Mouse (Mus musculus) neural tube, embryonic 14.5 days (tissue): ENCODE measurements at regions not wholly inside any gene's neighbourhood (a gene's known extent, or its start where the extent isn't known, plus 50 kb on each side); places are given as distances from the start of the nearest gene placed in this dataset.

ENCODE experiments used
- ATAC-seq: fragments of 200-750 bp; cut with Nextera tagmentation; 2 replicates; pipeline ENCODE4 v1.8.0; 2017; ENCODE audit warnings: low read depth, mild to moderate bottlenecking, moderate TSS enrichment, moderate library complexity
- H3K27ac ChIP-seq: fragments of 300-500 bp; sonication (generic); 2 replicates; pipeline ENCODE4 v1.5.1; 2014; ENCODE audit warnings: low read depth, mild to moderate bottlenecking, control low read depth, low read length, moderate library complexity, mixed read lengths
- H3K27me3 ChIP-seq: fragments of 300-500 bp; sonication (generic); 2 replicates; pipeline ENCODE4 v1.6.1; 2014; ENCODE audit warnings: low read length; ENCODE audit not compliant: control insufficient read depth, insufficient read depth
- H3K36me3 ChIP-seq: fragments of 300-500 bp; sonication (generic); 2 replicates; pipeline ENCODE4 v1.6.1; 2014; ENCODE audit warnings: low read length, mixed read lengths; ENCODE audit not compliant: control insufficient read depth, insufficient read depth
- H3K4me1 ChIP-seq: fragments of 300-500 bp; sonication (generic); 2 replicates; pipeline ENCODE4 v1.6.1; 2014; ENCODE audit warnings: low read length; ENCODE audit not compliant: control insufficient read depth, insufficient read depth
- H3K4me2 ChIP-seq: fragments of 300-500 bp; sonication (generic); 2 replicates; pipeline ENCODE4 v1.6.1; 2014; ENCODE audit warnings: mild to moderate bottlenecking, low read depth, low read length, control low read depth
- H3K4me3 ChIP-seq: fragments of 300-500 bp; sonication (generic); 2 replicates; pipeline ENCODE4 v1.5.1; 2014; ENCODE audit warnings: low read depth, low read length, control low read depth, mixed read lengths
- H3K9ac ChIP-seq: fragments of 300-500 bp; sonication (generic); replicated peaks from 2 replicates; pipeline ENCODE4 v1.6.1; 2014; ENCODE audit warnings: low read depth, mild to moderate bottlenecking, control low read depth, low read length, mixed read lengths
- H3K9me3 ChIP-seq: fragments of 300-500 bp; sonication (generic); 2 replicates; pipeline ENCODE4 v1.6.1; 2016; ENCODE audit warnings: low read length; ENCODE audit not compliant: control insufficient read depth
- WGBS: fragments of 180-500 bp; shearing (Covaris S2); extraction: QIAGEN DNeasy Blood & Tissue Kit; methylation state at CpG from one replicate; pipeline ENCODE4 v1.1.7; 2014; 5-methylcytosine and 5-hydroxymethylcytosine counted together

DNA sequence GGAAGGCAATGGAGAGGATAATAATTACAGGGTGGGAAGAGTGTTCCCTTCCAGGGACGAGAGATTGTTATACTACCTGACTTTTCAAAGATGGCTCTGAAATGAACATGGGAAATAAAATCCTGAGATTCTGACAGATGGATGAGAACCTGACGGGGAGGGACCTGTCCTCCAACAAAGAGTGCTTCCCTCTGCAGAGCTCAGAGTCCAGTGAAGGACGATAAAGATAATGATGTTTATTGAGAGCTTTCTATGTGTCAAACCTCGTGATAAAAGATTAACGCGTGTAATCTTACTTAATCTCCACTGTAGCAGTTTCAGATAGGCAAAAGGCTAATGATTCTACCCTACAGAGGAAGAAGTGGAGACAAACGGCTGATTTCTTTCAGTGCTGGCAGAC is 260.3 kb downstream of the Ndfip2 start:
- 62% methylated on average over 7 of the region's 7 CpGs for WGBS
- no peaks in the 10 kb centered on the region for H3K36me3 ChIP-seq

DNA sequence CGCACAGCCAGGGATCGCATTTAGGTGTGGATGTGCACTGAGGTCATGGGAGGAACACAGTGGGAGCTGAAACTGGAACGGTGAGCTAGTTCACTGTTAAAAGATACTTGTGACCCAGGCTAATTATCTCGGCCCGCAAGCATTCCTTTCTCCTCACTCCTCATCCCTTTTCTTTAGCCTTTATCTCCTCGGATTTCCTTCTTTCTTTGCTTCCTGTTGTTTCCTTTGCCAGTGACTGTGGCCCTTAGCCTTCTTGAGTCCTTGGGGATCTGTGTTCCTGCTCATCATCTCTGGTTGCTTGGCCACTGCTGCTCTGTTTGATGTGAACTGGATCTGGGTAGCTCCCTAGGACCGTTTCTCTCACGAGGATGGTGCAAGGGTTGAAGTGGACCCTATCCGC is 256.0 kb downstream of the Ndfip2 start:
- H3K36me3 ChIP-seq = no peaks in the 10 kb centered on the region
- no peaks in the 10 kb centered on the region for H3K4me1 ChIP-seq
- H3K27me3 ChIP-seq = no peaks in the 10 kb centered on the region
- H3K4me3 ChIP-seq = no peak overlapping the region
- no peak overlapping the region for H3K4me2 ChIP-seq
- WGBS = 85% methylated on average over 9 of the region's 9 CpGs
- H3K27ac ChIP-seq = no peak overlapping the region
- no peak overlapping the region for H3K9ac ChIP-seq
- no peaks in the 10 kb centered on the region for H3K9me3 ChIP-seq
- ATAC-seq = no peak

More for the DNA sequence above, 260.3 kb downstream of the Ndfip2 start:
- Histone ChIP-seq H3K9ac (no peak overlapping the region), H3K4me2 (no peak overlapping the region), H3K27me3 (no peaks in the 10 kb centered on the region), H3K4me1 (no peaks in the 10 kb centered on the region), H3K27ac (no peak overlapping the region; the same call in 1 of the 2 replicates), H3K9me3 (no peaks in the 10 kb centered on the region), H3K4me3 (no peak overlapping the region)
- ATAC-seq = no peak

DNA sequence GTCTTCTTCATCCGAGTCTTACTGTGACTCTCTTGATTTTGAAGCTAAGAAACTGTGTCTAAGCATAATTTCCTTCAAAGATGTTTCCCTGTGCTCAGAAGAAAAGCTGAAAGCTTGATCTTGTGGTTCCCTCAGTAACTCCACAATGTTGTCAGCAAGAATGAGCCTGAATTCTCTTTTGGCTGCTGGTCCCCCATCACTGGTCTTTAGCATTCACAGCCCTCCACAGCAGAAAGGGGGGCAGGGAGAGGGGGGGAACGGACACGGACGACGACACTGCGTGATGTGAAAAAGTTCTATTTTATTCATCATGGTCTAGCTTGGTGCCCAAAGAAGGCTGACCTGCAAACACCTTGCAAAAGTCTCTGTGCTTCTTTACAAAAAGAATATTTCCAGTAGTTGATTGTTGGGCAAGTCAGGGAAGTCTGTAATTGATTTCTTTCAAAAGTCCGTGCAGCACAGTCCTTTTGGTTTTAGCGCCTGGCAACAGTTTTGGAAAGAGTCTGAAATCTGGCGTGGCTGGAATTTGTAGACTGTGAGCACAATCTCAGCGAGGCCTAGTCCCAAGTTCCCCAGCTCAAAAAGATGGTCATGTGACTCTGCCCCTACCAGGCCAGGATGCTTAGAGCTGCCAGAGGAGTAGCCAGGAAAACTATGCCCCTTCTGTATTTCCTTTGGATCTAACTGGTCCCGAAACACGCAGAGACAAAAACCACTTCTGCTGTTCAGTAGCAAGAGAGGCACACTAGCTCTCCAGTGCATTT is 254.7 kb downstream of the Ndfip2 start:
- ATAC-seq = peak; percentile 89
- Histone ChIP-seq H3K9me3 (no peaks in the 10 kb centered on the region), H3K4me2 (no peak overlapping the region), H3K9ac (no peak overlapping the region), H3K27ac (peak overlapping the region; percentile 6; the same call in 1 of the 2 replicates), H3K27me3 (no peaks in the 10 kb centered on the region), H3K4me3 (no peak overlapping the region), H3K4me1 (no peaks in the 10 kb centered on the region), H3K36me3 (no peaks in the 10 kb centered on the region)
- 63% methylated on average over 12 of the region's 12 CpGs for WGBS

DNA sequence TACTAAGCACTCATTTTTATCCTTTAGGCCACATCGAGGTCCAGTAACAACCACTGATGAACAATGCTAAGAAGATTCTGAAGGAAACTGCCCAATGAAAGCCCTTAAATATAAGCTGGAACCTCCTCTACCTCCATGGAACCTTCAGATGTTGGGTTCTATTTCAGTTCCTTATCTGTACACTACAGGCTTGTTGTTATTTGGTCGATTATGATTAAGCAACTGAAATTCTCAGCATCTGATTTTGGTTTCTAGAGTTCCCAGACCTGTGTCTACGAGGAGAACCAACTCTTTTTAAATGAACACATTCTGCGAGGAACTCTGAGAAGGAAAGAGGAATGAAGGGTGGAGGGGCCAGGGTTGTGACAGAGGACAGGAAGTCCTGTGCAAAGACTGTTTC is 253.5 kb downstream of the Ndfip2 start:
- Histone ChIP-seq H3K4me3 (no peak overlapping the region), H3K36me3 (no peaks in the 10 kb centered on the region), H3K4me2 (no peak overlapping the region), H3K9ac (no peak overlapping the region), H3K27me3 (no peaks in the 10 kb centered on the region), H3K27ac (no peak overlapping the region), H3K4me1 (no peaks in the 10 kb centered on the region), H3K9me3 (no peaks in the 10 kb centered on the region)
- 92% methylated on average over 4 of the region's 4 CpGs for WGBS
- no peak for ATAC-seq

DNA sequence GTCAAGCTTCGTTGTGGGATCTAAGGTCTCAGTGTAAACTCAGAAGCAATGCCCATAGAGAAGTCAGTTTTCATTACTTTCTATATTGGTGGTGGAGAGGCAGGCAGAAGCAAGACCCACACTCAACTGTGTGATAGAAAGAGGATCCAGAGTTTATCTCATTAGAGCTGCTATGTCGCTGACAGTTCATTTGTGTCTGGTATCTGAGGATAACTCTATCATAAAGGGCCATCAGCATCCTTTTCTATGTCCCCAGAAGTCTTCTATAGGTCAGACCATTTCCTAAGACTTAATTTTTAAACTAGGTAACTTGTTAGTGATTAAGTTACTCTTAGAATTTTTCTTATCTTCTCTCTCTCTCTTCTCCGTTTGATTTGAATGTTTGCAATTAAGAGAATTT is 252.8 kb downstream of the Ndfip2 start:
- no peak overlapping the region for H3K4me2 ChIP-seq
- no peaks in the 10 kb centered on the region for H3K4me1 ChIP-seq
- ATAC-seq = no peak
- 97% methylated on average over 3 of the region's 3 CpGs for WGBS
- H3K27ac ChIP-seq = no peak overlapping the region
- H3K36me3 ChIP-seq = no peaks in the 10 kb centered on the region
- H3K4me3 ChIP-seq = no peak overlapping the region
- no peaks in the 10 kb centered on the region for H3K27me3 ChIP-seq
- no peak overlapping the region for H3K9ac ChIP-seq
- no peaks in the 10 kb centered on the region for H3K9me3 ChIP-seq

DNA sequence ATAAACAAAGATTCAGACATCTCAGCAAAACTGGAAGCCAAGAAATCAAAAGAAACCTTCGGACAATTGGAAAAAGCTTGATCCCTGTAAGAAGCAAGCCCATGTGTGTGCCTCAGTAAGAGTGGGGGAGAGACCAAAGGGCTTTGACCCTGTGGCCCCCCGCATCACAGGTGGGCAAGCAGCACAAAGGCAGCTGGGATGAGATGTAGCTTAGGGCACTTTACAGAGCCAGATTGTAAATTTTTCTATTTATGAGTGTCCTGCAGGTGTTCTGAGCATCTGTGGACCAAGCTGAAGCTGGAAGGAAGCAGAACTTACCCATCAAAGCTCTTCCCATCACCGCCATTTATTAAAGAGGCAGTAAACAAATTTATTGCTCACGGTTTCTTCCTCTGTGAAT is 246.9 kb downstream of the Ndfip2 start:
- Histone ChIP-seq H3K27ac (no peak overlapping the region), H3K9ac (no peak overlapping the region), H3K36me3 (no peaks in the 10 kb centered on the region), H3K27me3 (no peaks in the 10 kb centered on the region), H3K4me1 (peaks cover 14% of the 10 kb centered on the region), H3K4me2 (no peak overlapping the region), H3K4me3 (no peak overlapping the region), H3K9me3 (no peaks in the 10 kb centered on the region)
- no peak for ATAC-seq
- 68% methylated on average over 4 of the region's 4 CpGs for WGBS

DNA sequence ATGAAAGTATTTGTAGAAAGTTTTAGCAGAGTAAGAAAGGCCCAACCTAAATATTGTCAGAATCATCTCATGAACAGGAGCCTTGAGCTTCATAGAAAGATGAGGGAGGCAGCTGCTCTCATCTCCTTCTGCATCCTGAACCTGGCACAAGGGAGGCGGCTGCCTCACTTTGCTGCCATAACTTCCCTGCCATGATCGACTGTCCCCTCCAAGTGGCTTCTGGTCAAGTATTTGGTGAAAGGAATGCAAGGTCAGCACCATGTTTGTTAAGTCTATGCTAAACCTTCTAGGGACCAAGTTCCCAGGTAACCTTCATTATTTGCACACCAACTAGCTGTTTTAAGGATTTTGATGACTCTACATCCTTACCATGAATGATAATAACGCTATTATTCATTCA is 246.0 kb downstream of the Ndfip2 start:
- Histone ChIP-seq H3K27me3 (no peaks in the 10 kb centered on the region), H3K27ac (no peak overlapping the region), H3K4me2 (no peak overlapping the region), H3K4me1 (peaks cover 19% of the 10 kb centered on the region), H3K36me3 (no peaks in the 10 kb centered on the region), H3K4me3 (no peak overlapping the region), H3K9ac (no peak overlapping the region), H3K9me3 (no peaks in the 10 kb centered on the region)
- ATAC-seq = no peak
- WGBS = 88% methylated on average over 3 of the region's 3 CpGs

DNA sequence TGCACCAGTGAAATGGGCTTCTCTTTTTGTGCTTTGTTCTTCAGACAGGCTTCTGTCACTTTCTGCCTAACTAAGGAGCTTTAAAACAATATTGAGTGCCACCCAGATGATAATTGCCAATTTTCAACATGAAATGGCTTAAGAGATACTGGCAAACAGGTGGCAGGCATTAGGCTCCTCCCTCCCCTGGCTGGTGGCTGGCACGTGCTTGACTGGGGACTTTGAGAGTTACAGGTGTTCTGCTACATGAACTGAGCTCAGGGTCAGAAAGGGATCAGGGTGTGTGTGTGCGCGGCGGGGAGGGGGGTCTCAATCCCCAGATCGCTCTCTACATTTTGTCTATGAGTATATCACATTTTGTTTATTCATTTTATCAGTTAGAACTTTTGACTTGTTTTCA is 245.4 kb downstream of the Ndfip2 start:
- 84% methylated on average over 5 of the region's 5 CpGs for WGBS
- no peaks in the 10 kb centered on the region for H3K36me3 ChIP-seq
- peaks cover 20% of the 10 kb centered on the region for H3K4me1 ChIP-seq
- H3K9ac ChIP-seq = no peak overlapping the region
- no peak overlapping the region for H3K27ac ChIP-seq
- no peaks in the 10 kb centered on the region for H3K9me3 ChIP-seq
- no peak for ATAC-seq
- no peak overlapping the region for H3K4me2 ChIP-seq
- no peaks in the 10 kb centered on the region for H3K27me3 ChIP-seq
- no peak overlapping the region for H3K4me3 ChIP-seq

DNA sequence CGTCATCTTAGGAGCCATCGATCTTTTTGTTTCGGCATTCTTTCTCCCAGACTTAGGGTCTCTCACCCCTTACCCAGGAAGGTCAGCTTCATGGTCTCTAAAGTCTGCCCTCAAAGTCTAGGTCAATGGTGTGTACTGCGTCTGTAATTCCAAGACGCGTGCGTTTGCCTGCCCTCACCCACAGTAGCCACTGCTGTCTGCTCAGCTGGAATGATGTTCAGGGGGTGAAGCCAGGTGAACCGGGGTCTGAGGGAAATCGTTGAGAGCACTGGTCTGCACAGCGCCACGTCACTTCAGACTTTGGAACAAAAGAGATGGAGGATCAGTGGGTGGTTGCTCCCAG is 244.2 kb downstream of the Ndfip2 start:
- no peak overlapping the region for H3K27ac ChIP-seq
- H3K36me3 ChIP-seq = no peaks in the 10 kb centered on the region
- WGBS = 9% methylated on average over 11 of the region's 11 CpGs
- no peak overlapping the region for H3K4me3 ChIP-seq
- no peaks in the 10 kb centered on the region for H3K9me3 ChIP-seq
- no peak for ATAC-seq
- H3K4me1 ChIP-seq = peaks cover 22% of the 10 kb centered on the region
- H3K27me3 ChIP-seq = no peaks in the 10 kb centered on the region
- H3K4me2 ChIP-seq = peak overlapping the region; percentile 4; the same call in 1 of the 2 replicates
- no peak overlapping the region for H3K9ac ChIP-seq
